Mouse (Mus musculus) cerebellum, adult 9-11 months (tissue): ENCODE data around the gene Bbs12.

Source experiments
- DNase-seq: peaks from one replicate; pipeline ENCODE4 v3.0.0; 2022

Bbs12 gene

GRCm38 (mm10) chr3:37328489-37328888, 16.1 kb downstream of the Bbs12 start:
- no peak for DNase-seq

- DNase-seq: no peak
These were observed 17.6 kb downstream of the Bbs12 start for GRCm38 (mm10) chr3:37329963-37330362.

- DNase-seq: no peak
These were observed 19.7 kb downstream of the Bbs12 start for GRCm38 (mm10) chr3:37331999-37332449.

GRCm38 (mm10) chr3:37334053-37334452, 21.7 kb downstream of the Bbs12 start:
- no peak for DNase-seq

GRCm38 (mm10) chr3:37341110-37341509, 28.8 kb downstream of the Bbs12 start:
- DNase-seq: no peak

- no peak for DNase-seq
These were observed 30.5 kb downstream of the Bbs12 start for GRCm38 (mm10) chr3:37342811-37343210.

- DNase-seq: no peak
These were observed 35.3 kb downstream of the Bbs12 start for GRCm38 (mm10) chr3:37347671-37348070.

GRCm38 (mm10) chr3:37348221-37349165, 36.1 kb downstream of the Bbs12 start, which contains the start of gene Fgf2:
Fgf2 (plus strand) TSS chr3:37348346.
- DNase-seq: no peak

GRCm38 (mm10) chr3:37349166-37349548, 36.8 kb downstream of the Bbs12 start:
- no peak for DNase-seq

- DNase-seq: no peak
These were observed 38.0 kb downstream of the Bbs12 start for GRCm38 (mm10) chr3:37350386-37350785.

GRCm38 (mm10) chr3:37353951-37354481, 41.7 kb downstream of the Bbs12 start:
- DNase-seq: no peak

GRCm38 (mm10) chr3:37354737-37355136, 42.4 kb downstream of the Bbs12 start:
- no peak for DNase-seq

GRCm38 (mm10) chr3:37360729-37361128, 48.4 kb downstream of the Bbs12 start:
- DNase-seq: no peak

- DNase-seq: no peak
These were observed 52.8 kb downstream of the Bbs12 start for GRCm38 (mm10) chr3:37365144-37365543.

- no peak for DNase-seq
These were observed 53.6 kb downstream of the Bbs12 start for GRCm38 (mm10) chr3:37365976-37366375.

- no peak for DNase-seq
These were observed 54.2 kb downstream of the Bbs12 start for GRCm38 (mm10) chr3:37366381-37367053.

- no peak for DNase-seq
These were observed 58.1 kb downstream of the Bbs12 start for GRCm38 (mm10) chr3:37370407-37370806.
